Mouse (Mus musculus) embryo, embryonic 11.5 days (tissue): Measurements from ENCODE around the gene Gpa33.

Experiments used
- DNase-seq: peaks from one replicate; pipeline ENCODE4 v3.0.0-alpha.2; 2012; ENCODE audit warnings: low read depth, low spot score

The Gpa33 gene

DNA sequence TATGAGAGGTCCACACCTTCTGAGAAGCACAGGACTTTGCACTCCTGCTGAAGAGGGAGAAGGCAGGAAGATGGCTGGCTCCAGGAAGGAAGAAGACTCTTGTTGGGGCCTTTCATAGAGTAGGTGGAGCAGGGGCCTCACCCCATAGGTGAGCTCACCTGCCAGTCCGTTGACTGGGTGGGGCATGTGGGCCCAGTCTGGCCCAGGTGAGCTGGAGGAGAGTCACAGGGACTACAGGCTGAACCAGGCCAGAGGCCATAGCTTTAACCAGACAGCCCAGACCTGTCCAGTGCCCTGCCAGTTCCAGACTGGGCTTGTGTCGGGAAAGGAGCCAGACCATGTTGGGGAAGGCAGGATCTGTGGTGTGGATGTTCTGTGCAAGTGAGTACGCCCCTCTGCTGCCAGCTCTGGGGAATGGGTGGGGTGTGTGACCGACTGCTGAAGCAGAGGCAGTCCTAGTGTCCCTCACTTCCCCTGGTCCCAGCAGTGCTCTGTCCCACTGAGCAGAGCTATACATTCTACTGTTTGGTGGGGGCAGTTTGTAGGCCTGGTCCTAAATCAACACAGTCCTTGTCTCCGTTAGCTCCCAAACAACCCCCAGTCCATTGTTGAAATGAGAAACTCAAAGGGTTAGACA is at the start of gene Gpa33:
TSS of gene Gpa33 (plus strand) at position 15 of the 637 bp plus-strand sequence.
- no peak for DNase-seq

- DNase-seq, result no peak
These were observed 41.4 kb upstream of the Gpa33 start for GRCm38 (mm10) chr1:166088446-166089170.

- DNase-seq, result no peak
These were observed 40.7 kb upstream of the Gpa33 start for GRCm38 (mm10) chr1:166089337-166089736.

GRCm38 (mm10) chr1:166089739-166090138 is 40.3 kb upstream of the Gpa33 start:
- no peak for DNase-seq

- DNase-seq, result no peak
These were observed 39.7 kb upstream of the Gpa33 start for GRCm38 (mm10) chr1:166090306-166090705.

DNA sequence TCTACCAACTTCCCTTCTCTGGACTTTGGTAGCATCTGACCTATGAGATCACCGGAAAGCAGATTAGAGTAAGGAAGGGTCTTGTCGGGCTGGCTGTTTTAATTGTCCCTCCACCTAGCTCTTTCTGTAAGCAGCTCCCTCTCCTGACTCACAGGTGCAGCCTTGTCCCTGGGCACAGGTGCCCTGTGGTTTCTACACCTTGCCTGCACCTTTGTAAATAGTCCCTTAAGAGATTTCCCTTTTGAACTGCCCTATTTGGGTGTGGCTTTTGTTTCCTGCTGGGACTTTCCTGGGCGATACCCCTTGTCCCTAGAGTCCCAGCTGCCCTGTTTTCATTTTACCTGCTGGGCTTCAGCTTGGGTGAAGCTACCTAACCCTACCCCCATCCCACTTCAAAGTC is 35.6 kb upstream of the Gpa33 start:
- DNase-seq, result no peak

DNA sequence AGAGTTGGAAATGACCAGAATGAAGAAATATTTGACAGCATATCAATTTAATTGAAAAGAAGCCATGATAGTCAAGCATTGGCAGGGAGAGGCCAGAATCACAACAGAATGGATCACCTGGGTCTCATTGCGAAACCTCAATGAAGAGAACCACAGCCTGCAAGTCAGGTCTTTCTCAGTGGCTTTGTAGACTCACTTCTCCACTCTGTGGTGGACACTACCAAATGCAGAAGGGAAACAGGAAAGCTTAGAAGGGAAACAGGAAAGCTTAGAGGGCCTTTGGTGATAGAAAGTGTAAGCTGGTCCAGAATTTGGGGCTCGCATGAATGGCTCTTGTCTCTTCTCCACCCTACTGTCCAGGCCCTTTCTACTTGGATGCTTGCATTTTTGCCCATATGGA is 31.9 kb upstream of the Gpa33 start:
- no peak for DNase-seq

GRCm38 (mm10) chr1:166102920-166103608 is 27.0 kb upstream of the Gpa33 start:
- DNase-seq, result no peak

DNA sequence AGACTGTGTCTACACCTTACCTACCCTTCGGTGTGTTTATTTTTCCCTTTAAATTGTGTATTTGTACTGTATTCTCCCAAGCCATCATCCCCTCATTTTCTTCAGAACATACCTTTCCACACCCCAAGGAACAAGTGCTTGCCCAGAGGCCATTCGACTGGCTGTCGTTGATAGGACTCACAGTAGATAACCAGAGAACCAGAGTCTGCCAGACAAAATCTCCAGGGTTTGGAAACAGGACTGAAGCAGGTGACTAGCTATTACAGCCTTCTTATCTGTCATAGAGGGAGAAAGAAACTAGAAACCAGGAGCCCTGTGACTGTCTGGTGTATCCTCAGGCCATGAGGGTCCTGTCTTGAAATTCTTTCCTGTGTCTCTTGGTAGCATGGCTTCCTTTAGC is 25.2 kb upstream of the Gpa33 start:
- DNase-seq, result no peak

DNA sequence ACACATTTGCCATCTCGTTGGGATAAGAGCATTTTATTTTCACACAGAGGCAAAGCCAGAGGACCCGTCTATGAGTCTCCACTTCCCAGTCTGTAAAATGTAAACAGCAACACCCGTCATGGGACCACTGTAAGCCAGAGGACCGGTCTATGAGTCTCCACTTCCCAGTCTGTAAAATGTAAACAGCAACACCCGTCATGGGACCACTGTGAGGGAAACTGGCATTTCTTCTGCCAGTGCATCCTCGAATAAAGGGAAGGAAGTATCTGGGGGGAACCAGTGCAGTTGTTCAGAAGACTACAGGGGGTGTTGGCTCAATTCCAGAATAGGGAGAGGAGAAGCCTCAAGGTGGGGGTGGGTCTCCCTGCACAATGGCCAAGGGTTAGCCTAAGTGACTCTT is 24.6 kb upstream of the Gpa33 start:
- no peak for DNase-seq

DNA sequence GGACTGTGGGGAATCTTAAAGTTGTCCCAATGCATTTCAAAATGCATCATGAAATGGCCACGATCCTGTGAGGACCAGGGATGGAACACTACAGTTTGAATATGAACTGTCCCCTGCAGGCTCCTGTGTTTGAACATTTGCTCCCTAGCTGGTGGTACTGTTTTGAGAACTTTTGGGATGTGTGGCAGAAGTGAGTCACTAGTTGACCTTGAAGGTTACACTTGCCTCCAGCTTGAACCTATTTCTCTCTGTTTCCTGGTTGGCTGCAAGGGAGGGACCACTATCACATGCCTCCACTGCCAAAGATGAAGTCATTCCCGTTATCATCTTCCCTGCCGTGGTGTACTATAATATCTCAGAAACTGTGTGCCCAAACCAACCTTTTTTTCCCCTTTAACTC is 15.1 kb upstream of the Gpa33 start:
- DNase-seq, result no peak

DNA sequence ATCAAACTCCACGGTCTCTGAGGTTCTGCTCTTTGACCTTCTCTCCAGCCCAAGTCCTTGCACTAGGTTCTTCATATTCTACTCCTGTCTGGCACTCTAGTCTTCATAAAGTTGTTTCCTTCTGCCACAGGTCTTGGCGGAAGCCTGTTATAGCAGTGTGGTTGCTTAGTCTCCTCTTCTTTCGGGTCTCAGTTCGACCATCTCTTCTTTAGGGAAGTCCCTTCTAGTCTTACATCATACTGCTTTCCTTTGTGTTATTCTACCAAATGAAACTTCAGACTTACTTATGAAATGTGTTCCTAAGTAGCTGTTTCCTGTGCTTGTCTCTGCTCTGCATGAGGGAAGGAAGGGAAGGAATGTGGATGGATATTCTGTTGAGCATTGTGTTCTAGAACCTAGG is 14.3 kb upstream of the Gpa33 start:
- DNase-seq, result no peak

- no peak for DNase-seq
These were observed 12.0 kb upstream of the Gpa33 start for GRCm38 (mm10) chr1:166117866-166118639.

GRCm38 (mm10) chr1:166122114-166122513 is 7.9 kb upstream of the Gpa33 start:
- DNase-seq, result no peak

- DNase-seq, result no peak
These were observed 7.0 kb upstream of the Gpa33 start for GRCm38 (mm10) chr1:166123045-166123444.

DNA sequence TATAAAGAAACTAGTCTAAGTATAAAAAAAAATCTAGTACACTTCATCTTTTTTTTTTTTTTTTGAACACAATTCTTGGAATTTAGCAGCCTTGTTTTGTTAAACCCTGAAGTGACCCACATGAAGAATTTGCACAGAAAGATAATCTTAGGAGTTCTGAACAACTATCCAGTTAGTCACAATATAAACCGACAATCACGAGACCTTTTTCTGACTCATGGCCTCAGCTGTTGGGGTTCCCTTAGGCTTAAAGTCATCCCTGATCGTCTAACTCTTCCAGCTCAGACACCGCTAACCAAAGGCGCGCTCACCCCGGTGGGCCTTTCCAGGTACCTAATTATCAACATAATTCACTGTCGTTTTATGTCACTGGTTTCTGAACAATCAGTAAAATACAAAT is 6.3 kb upstream of the Gpa33 start:
- no peak for DNase-seq

- no peak for DNase-seq
These were observed 5.0 kb upstream of the Gpa33 start for GRCm38 (mm10) chr1:166124932-166125593.

DNA sequence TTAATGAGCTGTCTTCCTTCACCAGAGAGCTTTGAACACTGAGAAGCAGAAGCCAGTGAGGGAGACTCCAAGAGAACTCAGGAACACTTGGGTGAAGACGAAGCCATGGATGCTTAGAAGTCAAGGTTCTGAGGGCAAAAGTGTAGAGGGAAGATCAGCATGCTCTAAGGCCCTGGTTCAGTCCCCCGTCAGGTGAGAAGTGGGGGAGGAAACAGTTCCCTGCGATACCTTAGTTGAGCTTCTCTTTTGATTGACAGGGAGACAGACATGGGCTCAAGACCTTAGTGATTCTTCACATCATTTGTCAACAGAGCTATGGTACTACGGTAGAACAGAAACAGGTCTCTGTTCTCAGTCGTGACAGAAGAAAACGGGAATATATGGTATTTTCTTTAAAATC is 3.7 kb upstream of the Gpa33 start:
- DNase-seq, result no peak

DNA sequence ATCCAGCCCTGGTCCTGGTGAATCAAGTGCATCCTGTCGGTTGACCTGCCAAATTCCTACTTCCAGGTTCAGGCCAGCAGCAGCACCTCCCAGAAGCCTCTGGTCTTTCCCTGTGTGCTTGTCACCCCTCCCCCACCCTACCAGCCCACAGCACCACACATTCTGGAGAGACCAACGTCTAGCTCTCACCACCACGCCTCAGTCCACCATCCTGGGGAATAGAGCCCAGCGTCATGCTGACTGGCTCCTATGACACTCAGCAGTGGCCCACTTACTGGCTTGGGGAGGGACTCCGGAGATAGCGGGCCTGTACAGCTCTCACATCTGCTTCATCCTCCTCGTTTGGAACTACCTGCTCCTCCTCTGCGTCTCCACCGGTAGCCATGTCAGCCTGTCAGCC is 3.2 kb upstream of the Gpa33 start:
- DNase-seq, result no peak

DNA sequence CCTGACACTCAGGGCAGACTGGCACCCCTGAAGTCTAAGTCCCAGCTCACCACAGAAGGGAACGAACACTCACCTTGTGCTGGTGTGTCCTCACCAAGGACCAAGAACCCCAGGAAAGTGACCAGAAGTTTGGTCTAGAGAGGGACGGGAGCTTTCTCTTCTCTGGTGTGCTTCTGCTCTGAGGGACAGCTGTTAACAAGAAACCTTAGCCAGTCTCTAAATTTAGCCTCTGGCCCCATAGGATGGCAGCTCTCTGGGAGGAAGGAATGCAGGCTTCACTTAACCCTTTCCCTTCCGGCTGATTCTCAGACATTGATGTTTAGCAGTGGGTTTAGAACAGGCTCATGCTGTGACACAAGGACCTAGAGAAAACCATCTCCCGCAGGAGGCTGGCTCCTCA is 2.3 kb upstream of the Gpa33 start, which contains the start of gene Dusp27:
TSS of gene Dusp27 (minus strand) at position 204 of the 400 bp plus-strand sequence.
- peak; percentile 16 for DNase-seq

- no peak for DNase-seq
These were observed 1.5 kb upstream of the Gpa33 start for GRCm38 (mm10) chr1:166128551-166128950.
